Mouse (Mus musculus) lung, adult 18-20 months (tissue): Measurements from ENCODE around the gene Ino80.

ENCODE experiments used
- DNase-seq, 2 experiments: peaks; one replicate each; pipeline ENCODE4 v3.0.0; 2022; ENCODE audit warnings: mixed read lengths in 2 of 2

Gene Ino80

DNA sequence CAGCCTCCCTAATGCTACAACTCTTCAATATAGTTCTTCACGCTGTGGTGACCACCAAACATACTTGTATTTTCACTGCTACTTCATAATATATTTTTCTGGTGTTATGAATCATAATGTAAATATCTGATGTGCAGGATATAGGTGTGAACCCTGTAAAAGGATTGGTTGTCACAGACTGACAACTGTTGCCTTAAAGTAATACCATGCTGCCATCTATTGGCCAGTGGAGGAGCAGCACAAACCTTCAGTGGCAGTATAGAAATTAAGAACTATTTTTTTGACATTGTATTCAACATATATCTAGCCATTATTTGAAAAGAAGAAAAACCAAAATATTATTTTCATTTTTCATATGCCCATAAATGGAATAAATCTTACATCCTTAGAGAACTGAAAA, 40.5 kb downstream of the Ino80 start:
- DNase-seq, result peak; percentile 40 to 50

DNA sequence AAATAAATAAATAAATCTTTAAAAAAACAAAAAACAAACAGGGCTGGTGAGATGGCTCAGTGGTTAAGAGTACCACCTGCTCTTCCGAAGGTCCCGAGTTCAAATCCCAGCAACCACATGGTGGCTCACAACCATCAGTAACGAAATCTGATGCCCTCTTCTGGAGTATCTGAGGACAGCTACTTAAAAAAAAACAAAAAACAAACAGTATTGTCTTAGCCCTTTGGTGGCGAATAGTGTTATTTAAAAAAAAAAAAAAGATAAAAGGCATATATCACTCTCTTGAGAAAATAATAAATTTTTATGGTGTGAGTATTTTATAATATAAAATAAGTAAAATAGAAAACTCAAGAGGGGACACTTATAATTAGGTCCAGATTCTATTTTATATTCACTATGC, 41.0 kb downstream of the Ino80 start:
- DNase-seq, result no peak

DNA sequence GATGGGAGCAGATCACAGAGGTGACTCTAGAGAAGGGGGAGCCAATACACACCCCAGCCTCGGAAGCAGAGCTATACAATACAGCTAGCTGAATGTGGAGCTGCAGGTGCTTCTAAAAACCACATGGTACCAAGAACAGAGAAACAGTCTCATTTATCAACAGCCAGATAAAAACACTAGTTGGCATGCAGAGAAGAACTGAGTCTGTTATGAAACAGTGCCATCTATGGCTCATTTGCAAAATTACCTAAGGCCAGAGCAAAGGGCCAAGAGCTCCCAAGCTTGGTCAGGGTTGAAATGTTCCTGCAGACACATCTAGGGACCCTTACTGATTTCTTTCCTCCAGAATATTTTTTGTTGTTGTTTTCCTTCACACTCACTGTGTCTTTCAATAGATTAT, 63.7 kb downstream of the Ino80 start:
- peak in 1 of 2 experiments; percentile 41 for DNase-seq

DNA sequence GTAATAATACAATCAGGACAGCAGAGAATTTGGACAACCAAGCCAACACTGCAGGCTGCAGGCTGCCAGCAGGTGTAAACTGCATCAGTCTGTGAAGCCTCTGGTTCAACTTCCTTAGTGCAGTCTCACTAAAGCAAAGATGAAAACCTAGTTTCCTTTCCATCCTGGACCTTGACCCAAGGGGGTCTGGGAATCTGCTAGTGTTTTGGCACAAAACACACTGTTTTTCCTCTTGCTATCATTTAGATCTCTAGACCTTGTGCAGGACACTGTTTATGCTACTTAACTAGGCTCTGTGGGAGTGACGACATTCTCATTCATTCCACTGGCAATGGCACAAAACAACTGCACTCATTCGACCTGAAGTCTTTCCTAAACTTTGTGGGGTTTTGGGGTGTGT, 65.8 kb downstream of the Ino80 start:
- DNase-seq, result no peak

DNA sequence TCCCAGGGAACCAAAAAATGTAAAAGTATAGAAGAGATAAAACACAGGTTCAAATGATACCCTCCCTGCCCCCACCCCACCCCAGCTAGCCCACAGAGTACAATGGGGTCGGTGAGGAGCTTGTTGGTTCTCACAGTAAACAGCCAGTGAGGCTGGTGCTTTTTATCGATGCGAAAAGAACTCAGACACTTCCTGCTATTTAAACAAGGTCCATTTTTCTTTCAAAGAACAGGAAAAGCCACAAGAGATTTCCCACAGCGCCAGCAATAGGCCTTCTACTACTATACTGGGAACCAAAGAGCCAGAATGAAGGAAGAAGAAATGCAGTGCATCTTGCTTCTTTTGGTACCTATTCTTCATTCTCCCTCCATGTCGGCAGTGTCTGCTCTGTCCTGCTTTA, 66.5 kb downstream of the Ino80 start:
- peak in 1 of 2 experiments; percentile 24 for DNase-seq

DNA sequence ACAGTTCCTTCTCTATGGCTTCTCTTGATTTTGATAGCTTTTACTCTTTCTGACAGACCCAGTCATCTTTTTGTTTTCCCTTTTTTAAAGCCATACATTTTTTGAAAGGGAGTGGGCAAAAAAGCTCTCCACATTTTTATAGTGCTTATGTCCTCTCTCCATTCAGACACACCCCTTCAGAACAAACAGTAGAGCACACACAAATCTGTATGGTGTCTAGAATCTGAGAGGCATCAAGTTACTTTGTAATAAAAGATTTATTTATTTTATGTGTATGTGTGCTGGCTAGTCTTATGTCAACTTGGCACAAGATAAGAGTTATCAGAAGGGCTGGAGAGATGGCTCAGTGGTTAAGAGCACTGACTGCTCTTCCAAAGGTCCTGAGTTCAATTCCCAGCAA, 68.8 kb downstream of the Ino80 start:
- DNase-seq, result no peak

DNA sequence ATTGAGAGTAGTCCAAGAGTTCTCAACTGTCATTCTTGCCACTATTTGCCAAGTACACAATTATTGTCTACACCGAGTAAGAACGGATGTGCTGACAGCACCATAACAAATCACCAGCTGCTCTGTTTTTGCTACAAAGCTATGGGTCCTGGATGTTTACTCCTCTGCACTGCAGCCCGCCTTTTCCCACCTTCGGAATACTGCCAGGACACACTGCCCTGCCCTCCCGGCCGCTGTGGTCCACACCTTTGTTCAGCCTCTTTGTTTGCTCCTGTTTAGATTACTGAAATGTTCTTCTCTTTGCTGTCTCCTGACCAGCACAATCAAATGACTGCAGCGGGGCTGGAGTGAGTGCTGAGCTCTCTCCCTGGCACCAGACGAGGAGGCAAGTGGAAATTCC, 69.2 kb downstream of the Ino80 start:
- DNase-seq, result peak; percentile 78 to 86

DNA sequence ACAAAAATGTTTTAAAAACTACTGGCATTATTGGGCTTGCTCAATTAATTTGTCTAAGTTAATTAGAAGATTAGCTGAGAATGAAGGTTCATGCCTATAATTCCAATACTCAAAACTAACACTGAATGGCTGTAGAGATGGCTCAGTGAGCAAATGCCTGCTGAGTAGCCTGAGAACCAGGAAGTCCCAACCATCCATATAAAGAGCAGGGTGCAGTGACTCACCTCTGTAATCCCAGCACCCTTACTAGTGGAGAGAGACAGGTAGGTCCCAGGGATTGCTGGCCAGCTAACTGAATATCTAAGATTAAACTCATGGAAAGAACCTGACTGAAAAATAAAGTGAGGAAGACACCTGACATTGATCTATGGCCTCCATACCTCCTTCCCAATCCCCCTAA, 78.2 kb downstream of the Ino80 start:
- no peak for DNase-seq

DNA sequence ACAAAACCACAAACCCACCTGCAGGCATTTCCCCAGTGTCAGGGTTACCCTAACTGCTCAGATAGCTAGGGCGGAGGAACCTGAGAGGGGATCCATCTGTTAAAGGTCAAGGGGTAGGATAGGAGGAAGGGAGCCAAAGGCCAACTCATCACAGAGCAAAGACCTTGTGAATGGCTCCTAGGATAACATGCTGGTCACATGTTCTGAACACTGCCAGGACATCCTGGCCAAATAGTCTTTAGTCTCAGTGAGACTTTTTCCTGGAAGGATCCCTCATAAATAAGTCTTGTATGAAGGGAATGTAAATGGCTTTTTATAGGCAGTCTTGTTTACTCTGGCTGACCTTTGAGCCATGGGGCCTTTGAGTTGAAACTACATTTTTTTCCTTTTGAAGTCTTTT, 78.8 kb downstream of the Ino80 start:
- no peak for DNase-seq

DNA sequence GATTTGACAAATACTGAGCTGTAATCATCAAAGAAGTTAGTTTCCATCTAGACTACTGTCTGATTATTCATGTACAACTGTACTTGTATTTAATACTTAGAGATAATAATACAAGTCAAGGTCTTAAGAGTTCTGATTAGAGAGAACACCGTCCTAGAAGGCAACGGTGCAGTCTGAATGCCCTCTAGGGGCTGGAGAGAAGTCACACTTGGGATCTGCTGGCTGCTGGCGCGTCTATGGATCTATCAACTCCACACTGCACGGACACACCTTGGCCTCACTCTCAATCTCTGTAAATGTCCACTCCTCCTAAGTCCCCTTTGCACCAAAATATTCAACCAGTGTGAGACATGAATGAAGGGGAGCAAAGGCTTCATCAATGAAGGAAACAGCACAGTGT, 79.2 kb downstream of the Ino80 start:
- no peak for DNase-seq

DNA sequence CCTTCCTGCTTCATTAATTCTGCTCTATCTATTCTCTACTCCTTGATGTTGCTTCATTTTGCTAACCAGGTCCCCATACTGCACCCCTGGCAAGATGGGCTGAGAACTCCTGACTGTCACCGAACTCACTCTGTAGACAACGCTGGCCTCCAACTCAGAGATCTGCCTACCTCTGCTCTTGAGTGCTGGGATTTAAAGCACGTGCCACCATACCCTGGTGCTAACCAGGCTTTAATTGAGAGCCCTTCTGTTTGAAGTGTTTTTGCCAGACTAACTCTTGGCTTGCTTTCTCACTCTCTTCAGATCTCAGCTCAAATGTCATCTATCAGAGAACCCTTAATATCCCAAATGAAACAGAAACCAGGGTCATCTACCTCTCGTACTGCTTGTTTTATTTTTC, 87.5 kb downstream of the Ino80 start:
- DNase-seq, result peak; percentile 18 to 49

DNA sequence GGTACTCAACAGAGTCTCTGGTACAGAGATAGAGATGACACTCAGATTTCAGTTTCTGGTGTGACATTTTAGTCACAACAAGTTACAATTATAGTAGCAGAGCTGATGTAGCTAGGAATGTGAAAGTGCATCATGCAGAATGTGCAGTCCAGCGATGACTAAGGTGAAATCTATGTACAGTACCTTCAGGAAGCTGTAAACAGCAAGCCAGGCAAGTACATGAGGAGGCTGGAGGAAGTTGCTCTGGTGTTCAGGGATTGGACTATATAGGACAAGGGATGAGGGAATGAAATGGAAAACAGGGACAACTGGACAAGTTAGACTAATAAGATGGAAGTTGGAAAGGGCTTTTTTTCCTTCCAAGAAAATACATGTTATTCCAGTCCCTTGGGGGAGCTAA, 89.2 kb downstream of the Ino80 start:
- DNase-seq, result no peak

DNA sequence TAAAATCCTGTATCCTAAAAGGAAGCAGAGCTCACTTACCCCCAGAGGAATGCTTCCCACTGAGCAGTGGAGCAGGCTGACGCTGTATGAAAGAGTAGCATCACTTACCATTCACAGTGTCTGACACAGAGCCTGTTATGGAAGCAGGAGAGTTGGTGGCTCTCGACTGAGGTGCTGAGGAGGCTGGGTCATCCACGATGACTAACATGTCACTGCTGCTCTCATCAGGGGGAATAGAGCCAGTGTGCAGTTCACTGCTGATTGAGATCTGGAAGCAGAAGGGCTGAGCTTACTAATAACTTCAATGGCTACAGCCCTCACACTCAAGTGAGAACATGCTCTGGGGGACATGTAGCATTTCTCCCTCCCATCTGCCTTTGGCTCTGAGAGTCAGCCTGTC, 98.0 kb downstream of the Ino80 start:
- DNase-seq, result no peak

DNA sequence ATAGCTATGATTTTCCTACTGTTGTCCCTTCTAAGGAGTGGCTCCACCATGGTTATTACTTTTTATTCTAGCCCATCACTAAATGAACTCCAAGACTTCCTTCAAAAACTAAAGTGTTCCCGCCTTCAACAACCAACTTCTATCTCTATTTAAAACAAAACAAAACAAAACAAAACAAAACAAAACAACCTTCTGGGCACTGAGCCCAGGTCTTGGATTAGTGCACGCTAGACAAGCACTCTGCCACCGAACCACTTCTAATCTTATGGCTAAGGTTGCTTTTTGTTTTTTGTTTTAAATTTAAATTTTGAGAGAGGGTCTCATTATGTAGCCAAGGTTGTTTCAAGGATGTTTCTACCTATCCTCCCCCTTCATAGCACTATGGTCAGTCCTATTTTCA, 99.7 kb downstream of the Ino80 start:
- no peak for DNase-seq

DNA sequence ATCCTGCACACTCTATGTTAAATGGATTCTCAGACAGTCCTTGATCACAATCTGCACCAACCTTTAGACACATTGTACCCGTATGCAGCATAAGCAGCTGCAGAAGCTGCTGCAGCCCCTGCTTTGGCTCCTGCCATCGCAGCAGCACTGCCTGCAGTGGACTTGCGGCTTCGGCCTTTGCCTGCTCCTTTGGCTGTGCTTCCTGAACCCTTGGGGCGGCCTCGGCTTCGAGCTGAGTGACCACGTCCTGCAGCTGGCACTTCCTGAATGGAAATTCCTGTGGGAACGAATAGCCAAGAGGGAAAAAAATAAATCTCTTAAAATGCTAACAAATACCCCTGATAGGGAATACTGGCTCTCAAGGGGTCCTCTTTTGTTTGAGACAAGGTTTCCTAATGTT, 100.2 kb downstream of the Ino80 start:
- peak in 1 of 2 experiments; percentile 41 for DNase-seq

DNA sequence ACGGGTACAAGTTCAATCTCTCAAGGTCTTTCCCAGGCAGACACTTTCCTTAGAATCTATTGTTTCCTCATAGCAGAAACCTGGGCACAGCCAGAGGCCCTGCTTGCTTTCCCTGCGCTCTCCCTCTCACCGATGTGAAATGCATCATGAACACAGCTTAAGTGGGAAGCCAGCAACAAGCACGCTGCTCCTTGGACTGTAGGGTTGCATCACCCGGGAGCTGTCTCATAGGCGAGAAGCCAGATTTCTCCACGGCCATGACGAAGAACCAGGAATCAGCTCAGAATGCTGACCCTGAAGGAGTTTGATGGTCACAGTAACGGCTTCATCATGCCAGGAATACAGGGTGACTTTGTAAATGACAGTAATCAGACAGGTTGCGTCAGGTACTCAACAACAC, 107.4 kb downstream of the Ino80 start:
- DNase-seq, result no peak

DNA sequence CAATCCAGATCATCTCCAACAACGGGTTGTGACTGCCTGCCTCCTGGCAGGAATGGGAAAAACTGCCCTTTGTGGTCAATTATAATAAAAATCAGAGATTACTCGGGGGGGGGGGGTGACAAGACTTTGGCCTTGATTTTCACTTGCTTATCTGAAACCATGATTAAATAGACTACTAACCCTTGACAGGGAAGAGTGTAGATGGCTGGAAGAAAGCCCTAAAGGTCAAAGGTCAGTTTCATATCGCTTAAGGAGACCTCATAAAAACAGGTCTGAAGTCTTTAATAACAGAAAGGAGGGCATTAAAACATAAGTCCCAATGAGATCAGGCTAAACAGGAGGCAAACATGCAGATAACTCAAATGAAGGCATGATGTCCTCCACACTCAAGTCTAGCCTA, 110.1 kb downstream of the Ino80 start:
- DNase-seq, result no peak

DNA sequence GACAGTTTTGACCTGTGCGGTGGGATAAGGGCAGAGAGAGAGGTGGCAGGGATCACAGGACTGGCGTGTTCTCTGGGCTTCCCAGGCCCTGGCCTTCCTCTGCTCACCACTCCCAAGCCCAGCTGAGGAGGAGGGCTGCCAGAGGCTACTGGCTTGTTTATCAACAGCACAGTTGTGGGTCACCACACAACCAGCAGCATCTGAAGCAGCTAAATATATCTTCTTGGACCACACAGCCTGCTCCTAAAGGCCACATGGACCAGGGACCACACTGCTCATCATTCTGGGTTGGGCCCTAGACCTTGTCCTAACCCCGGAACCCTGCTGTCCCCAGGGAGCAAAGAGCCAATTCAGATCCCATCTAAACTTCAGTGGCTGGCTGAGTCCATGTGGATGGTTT, 112.5 kb downstream of the Ino80 start:
- no peak for DNase-seq

DNA sequence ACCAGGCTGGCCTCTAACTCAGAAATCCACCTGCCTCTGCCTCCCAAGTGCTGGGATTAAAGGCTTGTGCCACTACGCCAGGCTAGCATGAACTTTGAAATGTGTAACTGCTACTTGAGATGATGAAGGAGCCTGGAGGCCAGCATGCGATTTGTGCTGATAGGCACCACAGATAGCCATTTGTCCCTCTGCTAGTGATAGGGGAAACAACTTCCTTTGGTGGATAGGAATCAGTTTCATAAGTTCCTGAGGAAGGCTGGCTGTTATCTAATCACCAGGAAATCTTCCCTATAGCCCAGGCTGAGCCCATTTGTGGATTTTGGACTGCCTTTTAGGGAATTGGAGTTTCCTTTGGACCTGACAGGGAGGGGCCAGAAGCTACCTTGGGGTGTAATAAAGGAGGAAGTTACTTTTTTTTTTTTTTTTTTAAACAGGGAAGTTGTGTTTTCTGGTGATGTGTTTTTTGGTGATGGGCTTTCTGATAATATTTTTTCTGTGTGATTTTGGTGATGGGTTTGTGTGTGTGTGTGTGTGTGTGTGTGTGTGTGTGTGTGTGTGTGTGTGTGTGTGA, 117.7 kb downstream of the Ino80 start:
- DNase-seq, result no peak

DNA sequence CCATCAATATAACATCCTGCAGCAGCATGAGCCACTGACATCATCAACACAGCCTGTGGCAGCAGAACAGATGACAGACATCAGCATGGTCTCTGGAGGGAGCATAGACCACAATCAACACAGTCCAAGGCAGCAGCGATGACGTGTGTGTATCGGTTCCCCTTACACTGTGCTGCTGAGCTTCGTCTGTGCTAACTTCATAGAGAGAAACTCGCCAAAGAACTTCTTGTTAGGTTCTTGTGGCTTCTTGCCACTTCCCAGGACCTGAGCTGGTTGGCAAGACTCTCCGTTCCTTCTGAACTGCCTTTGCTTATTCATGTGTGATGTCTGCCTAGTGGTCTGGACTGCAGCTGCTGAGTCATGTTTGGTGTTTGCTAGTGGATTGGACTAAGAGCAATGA, 119.2 kb downstream of the Ino80 start:
- no peak for DNase-seq

DNA sequence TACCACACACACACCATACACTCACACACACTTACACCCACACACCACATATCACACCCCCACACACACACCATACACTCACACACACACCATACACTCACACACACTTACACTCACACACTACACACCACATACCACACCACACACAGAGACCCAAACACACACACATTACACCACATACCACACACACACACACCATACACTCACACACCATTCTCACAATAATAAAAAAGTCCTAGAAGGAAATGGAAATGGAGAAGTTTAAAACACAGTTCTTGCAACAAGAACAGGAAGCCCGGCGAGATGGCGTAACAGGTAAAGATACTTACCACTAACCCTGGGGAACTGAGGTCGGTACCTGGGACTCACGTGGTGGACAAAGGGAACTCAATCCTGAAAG, 120.7 kb downstream of the Ino80 start:
- DNase-seq, result no peak

DNA sequence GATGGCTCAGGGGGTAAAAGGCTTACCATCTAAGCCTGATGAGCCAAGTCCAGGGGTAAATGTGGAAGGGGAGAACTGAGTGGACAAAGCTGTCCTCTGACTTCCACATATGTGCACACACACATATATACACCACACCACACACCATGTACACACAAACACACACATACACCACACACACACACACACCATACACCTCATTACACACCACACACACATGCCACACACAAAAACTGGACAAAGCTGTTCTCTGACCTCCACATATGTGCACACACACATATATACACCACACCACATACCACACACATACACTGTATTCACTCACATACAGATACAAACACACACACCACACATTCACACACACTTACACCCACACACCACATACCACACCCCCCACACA, 121.2 kb downstream of the Ino80 start:
- DNase-seq, result no peak

DNA sequence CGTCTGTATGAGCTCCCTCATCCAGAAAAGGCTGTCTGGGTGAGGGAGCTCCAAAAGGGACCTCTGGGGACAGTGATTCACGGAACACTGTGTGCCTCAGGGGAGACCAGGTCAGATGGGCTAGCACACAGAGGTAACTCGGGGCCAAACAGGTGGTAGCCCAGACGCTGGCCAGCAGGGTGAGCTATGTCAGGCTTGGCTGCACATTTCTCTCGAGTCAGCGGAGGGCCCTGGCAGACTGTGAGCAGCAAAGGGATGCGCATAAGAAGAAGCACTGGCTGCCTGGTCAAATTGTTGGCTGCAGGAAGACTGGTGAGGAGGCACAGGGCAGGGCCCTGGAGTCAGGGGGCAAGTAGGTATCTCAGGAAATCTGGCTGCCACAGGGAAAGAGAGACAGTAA, 121.8 kb downstream of the Ino80 start:
- no peak for DNase-seq

DNA sequence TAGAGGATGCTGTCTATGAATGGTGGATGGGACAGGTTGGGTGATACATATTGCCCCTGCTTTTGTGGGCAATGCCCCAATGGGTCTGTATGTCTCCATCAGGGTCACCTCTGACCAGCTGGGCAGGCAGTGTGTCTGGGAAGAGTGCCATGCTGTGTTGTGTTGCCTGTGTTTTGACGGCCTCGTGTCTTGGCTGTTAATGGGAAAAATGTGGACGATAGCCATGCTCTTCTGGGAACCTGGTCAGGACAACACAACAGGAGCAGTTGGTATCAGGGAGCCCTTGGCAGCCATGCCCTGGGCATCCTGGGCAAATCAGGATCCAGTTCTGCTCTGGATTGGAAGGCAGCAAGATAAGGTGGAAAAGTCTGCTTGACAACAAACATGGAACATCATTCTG, 122.4 kb downstream of the Ino80 start:
- no peak for DNase-seq

DNA sequence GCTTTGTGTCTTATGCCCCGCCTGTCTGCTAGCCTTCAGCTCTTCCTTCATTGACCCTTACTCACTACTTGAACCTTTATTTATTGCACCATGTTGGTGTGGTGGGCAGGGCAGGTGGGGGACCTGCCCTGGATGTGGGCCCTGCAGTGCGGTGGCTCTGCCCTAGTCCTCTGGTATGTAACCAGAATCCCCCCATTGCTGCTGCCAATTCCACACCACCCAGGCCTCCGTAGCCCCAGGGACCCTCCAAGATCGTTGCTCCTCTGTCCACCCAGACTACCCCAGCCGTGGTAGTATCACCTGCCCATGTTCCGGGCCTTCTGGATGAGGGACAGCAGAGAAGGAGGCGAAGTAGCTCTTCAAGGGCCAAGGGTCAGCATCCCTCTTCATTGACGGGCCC, 123.8 kb downstream of the Ino80 start:
- no peak for DNase-seq
